Mouse (Mus musculus): ENCODE data around the gene Gm773.
"Not testable (repeated sequence)": the region's sequence is repeated elsewhere in the genome, so short reads cannot be mapped to it uniquely, and the experiment has no call there.

Gene Gm773

GRCm38 (mm10) chrX:56212771-56213170, at the start of gene Gm773:
Gm773 (minus strand) TSS chrX:56212881.
- DNase-seq (ENCODE audit: low spot score) = no peak

DNA sequence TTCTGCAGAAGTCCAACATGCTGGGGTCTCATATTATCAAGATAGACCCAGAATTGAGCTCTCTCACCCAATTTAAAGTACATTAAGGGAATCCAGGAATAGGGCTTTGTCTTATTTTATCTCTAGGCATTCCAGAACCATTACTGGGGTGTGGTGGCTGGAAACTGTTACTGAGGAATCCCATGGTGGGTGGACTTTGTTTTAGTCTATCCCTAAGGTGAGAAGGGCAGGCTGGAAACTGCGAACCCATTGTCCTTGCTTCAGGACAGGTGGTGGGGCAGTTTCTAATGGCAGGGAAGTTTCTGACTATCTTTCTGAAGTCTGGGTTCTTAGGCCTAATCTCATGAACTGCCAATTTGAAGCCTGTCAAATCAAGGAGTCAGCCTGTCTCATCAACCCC, 26.2 kb downstream of the Gm773 start:
- DNase-seq (ENCODE audit: low spot score) = not testable (repeated sequence)

DNA sequence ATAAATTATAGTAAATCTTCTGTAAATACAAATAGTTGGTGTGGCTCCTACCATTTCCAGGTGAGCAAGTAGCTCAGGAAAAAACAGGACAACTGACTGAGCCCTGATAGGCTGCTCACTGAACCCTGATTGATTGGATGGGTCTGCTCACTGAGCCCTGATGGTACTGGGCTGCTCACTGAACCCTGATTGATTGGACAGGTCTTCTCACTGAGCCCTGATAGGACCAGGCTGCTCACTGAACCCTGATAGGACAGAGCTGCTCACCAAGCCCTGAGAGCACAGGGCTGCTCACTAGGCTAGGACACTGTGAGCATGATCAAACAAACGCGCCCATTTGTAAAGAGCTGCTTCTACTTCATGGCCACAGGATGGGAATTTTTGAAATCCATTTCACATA, 61.3 kb downstream of the Gm773 start:
- no peak for DNase-seq (ENCODE audit: low spot score)

Data from ovary, postnatal 14 days (tissue).